Mouse (Mus musculus) adrenal gland, adult 10 weeks (tissue): ENCODE results near the gene Slc15a2. TPM values are rescaled to one million over a fixed set of nuclear protein-coding genes. Genes with fewer than 3 reads are reported as not detected.

ENCODE experiments used
- polyA plus RNA-seq: library from polyadenylated mRNA; stranded (reverse); fragments of 350-450 nt; fragmentation: Illumina TruSeq; extraction: RNeasy Lipid Tissue Mini Kit (QIAGEN cat#74804); gene quantifications from one replicate; pipeline ENCODE4 v1.2.3, GENCODE M21; 2014; ENCODE audit warnings: low read depth, low replicate concordance

The Slc15a2 gene
- polyA plus RNA-seq, result 12.5 TPM

DNA sequence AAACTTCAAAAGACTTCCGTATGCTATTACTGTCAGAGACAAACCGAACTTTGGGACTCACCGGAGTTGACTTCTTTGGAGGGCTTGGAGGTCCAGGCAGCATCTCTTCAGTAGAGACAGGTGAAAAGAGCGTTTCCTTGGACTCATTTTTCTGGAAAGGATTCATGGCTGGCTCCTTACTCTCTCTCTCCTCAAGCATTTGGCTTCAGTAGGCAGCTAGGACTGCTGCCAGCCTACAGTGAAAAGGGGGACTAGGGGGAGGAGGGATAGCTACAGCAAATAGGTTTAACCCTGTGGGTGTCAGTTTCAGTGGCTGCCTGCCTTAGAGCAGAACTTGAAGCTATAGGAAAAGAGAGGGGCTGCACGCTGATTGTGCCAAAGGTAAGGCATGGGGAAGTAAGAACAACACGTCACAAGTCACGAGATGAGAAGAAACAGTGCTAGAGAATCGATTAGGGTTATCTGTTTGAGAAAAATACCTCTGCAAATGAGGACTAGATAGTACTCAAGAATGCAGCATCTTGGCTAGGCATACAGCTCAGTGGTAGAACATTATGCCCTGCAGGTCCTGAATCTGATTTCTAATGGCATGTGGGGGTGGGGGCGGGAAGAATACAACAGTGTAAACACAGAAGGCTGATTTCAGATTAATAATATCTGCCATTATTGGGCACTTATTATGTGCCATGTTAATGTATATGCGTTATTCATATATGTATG is at the start of gene Slc15a2:
TSS of gene Slc15a2 (minus strand) at position 369 of the 720 bp plus-strand sequence.

DNA sequence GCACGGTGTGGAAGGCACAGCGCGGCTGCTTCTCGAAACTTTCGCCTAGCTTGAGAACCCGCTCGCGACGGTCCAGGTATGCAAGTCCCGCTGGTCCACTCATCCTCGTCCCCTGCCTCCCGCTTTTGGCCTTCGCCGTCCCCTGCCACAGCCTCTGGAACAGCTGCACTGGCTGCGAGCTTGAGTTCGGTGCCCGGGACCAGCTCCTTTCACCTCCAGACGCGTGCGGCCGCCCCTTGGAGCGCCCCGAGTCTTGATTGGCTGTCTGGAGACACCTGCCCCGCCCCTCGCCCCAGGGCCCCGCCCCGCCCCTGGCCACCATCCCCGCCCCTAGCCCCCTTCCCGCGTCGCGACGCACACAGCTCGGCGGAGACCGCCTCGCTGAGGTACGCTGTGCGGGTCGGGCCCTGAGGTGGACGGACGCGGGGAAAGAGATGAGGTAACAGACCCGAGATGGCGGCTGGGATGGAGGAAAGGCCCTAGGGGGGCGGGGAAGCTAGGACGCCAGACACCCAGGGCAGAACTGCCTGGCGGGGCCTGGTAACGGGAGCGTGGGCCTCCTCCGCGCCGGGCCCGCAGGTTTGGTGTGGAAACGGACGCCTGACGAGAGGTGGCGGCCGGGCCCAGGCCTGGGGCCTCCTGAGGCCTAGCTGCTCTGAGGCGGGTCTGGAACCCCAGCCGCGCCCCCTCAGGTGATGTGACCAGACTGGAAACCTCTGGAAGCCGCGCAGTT is 43.5 kb upstream of the Slc15a2 start, which contains the start of gene Iqcb1:
TSS of gene Iqcb1 (plus strand) at position 332 of the 733 bp plus-strand sequence.

Other genes starting within 250 kb of the Slc15a2 start
- gene Casr, start 222.8 kb downstream of the Slc15a2 start, polyA plus RNA-seq, result not detected
- 5.6 TPM for gene Cd86, start 118.9 kb downstream of the Slc15a2 start, polyA plus RNA-seq
- not detected for gene Ildr1, start 91.0 kb downstream of the Slc15a2 start, polyA plus RNA-seq
- gene Iqcb1, start 43.4 kb upstream of the Slc15a2 start, polyA plus RNA-seq, result 66.3 TPM
- 2.1 TPM for gene Eaf2, start 90.0 kb upstream of the Slc15a2 start, polyA plus RNA-seq
- gene Golgb1, start 90.2 kb upstream of the Slc15a2 start, polyA plus RNA-seq, result 60.5 TPM
- 2.4 TPM for gene Hcls1, start 150.0 kb upstream of the Slc15a2 start, polyA plus RNA-seq
- gene Fbxo40, start 205.5 kb upstream of the Slc15a2 start, polyA plus RNA-seq, result 0.93 TPM
- gene Polq, start 226.8 kb upstream of the Slc15a2 start, polyA plus RNA-seq, result 1.0 TPM